Mouse (Mus musculus) CH12.LX (cell line): Measurements from ENCODE around the gene 4931406P16Rik. TPM values are rescaled to one million over a fixed set of nuclear protein-coding genes. Genes with fewer than 3 reads are reported as not detected.

ENCODE experiments used
- DNase-seq: peaks from one replicate; pipeline ENCODE4 v3.0.0-alpha.2; 2013; ENCODE audit errors: extremely low read depth
- H3K27ac ChIP-seq: 2 replicates; pipeline ENCODE4 v1.5.1; 2012; ENCODE audit warnings: low read depth, mild to moderate bottlenecking, control low read depth, moderate library complexity; ENCODE audit not compliant: insufficient read depth
- H3K27me3 ChIP-seq: replicated peaks from 2 replicates; pipeline ENCODE3; 2012; ENCODE audit warnings: inconsistent platforms
- H3K36me3 ChIP-seq, 2 experiments: replicated peaks in 1 of 2; 2 replicates each; pipeline versions ENCODE3 to v1.6.1; 2012; ENCODE audit warnings: inconsistent platforms in 1 of 2, low read length in 1 of 2, mild to moderate bottlenecking in 1 of 2, mixed read lengths in 1 of 2, moderate library complexity in 1 of 2; ENCODE audit not compliant: control insufficient read depth in 1 of 2, insufficient read depth in 1 of 2
- H3K4me1 ChIP-seq, 2 experiments: 2 replicates each; pipeline ENCODE4 v1.6.1; 2012; ENCODE audit warnings: inconsistent platforms in 1 of 2, moderate library complexity in 1 of 2; ENCODE audit not compliant: insufficient read depth in 2 of 2, control insufficient read depth in 1 of 2
- H3K4me2 ChIP-seq: 2 replicates; pipeline ENCODE4 v1.6.1; 2012; ENCODE audit warnings: low read depth, mild to moderate bottlenecking, control low read depth; ENCODE audit not compliant: poor library complexity, insufficient read depth, severe bottlenecking
- H3K4me3 ChIP-seq, 3 experiments: fragments of 150-350 bp in 1 of 3; sonication (generic) in 1 of 3; replicated peaks in 1 of 3; 2 replicates each; pipeline versions ENCODE3 to v1.5.1; 2011 to 2012; ENCODE audit warnings: low read depth in 2 of 3, low read length in 2 of 3, mild to moderate bottlenecking in 2 of 3, moderate library complexity in 2 of 3, control low read depth in 1 of 3, improper control_type of control experiment in 1 of 3, inconsistent platforms in 1 of 3, mixed read lengths in 1 of 3; ENCODE audit not compliant: poor library complexity in 1 of 3
- H3K79me2 ChIP-seq: replicated peaks from 2 replicates; pipeline ENCODE4 v1.6.1; 2012; ENCODE audit warnings: mild to moderate bottlenecking, moderate library complexity; ENCODE audit not compliant: control insufficient read depth, poor library complexity, insufficient read depth, severe bottlenecking; ENCODE audit errors: extremely low read depth
- H3K9ac ChIP-seq: 2 replicates; pipeline ENCODE4 v1.6.1; 2012; ENCODE audit warnings: low read depth, mild to moderate bottlenecking, control low read depth, moderate library complexity; ENCODE audit not compliant: insufficient read depth
- H3K9me3 ChIP-seq: replicated peaks from 2 replicates; pipeline ENCODE3; 2012; ENCODE audit warnings: low read length, inconsistent platforms, mixed read lengths
- BHLHE40 ChIP-seq: IDR thresholded peaks from 2 replicates; pipeline ENCODE4 v1.6.1; 2011; ENCODE audit warnings: mild to moderate bottlenecking, low read depth, low read length, improper control_type of control experiment
- CHD1 ChIP-seq: IDR thresholded peaks from 2 replicates; pipeline ENCODE4 v1.6.1; 2012; ENCODE audit warnings: low read depth, low read length, improper control_type of control experiment, inconsistent platforms
- CHD2 ChIP-seq: IDR thresholded peaks from 2 replicates; pipeline ENCODE4 v1.6.1; 2011; ENCODE audit warnings: low read length, improper control_type of control experiment
- E2F4 ChIP-seq: IDR thresholded peaks from 2 replicates; pipeline ENCODE4 v1.6.1; 2011; ENCODE audit warnings: low read depth, low read length, improper control_type of control experiment; ENCODE audit not compliant: insufficient replicate concordance
- ELF1 ChIP-seq: IDR thresholded peaks from 2 replicates; pipeline ENCODE4 v1.6.1; 2014; ENCODE audit warnings: low read depth, mild to moderate bottlenecking, inconsistent platforms, low read length, improper control_type of control experiment
- EP300 ChIP-seq: IDR thresholded peaks from 2 replicates; pipeline ENCODE4 v1.6.1; 2011; ENCODE audit warnings: low read length, improper control_type of control experiment
- GABPA ChIP-seq: IDR thresholded peaks from 2 replicates; pipeline ENCODE4 v1.6.1; 2012; ENCODE audit warnings: low read depth, low read length, improper control_type of control experiment, inconsistent platforms; ENCODE audit not compliant: insufficient replicate concordance
- HCFC1 ChIP-seq: IDR thresholded peaks from 2 replicates; pipeline ENCODE4 v1.6.1; 2012; ENCODE audit warnings: low read depth, mild to moderate bottlenecking, inconsistent platforms, low read length, improper control_type of control experiment
- JUN ChIP-seq: IDR thresholded peaks from 2 replicates; pipeline ENCODE4 v1.6.1; 2011; ENCODE audit warnings: low read depth, mild to moderate bottlenecking, low read length, improper control_type of control experiment, moderate library complexity; ENCODE audit not compliant: insufficient read depth
- KAT2A ChIP-seq: IDR thresholded peaks from 2 replicates; pipeline ENCODE4 v1.6.1; 2012; ENCODE audit warnings: low read length, improper control_type of control experiment, inconsistent platforms; ENCODE audit not compliant: insufficient replicate concordance
- MAFK ChIP-seq: IDR thresholded peaks from 2 replicates; pipeline ENCODE4 v1.6.1; 2011; ENCODE audit warnings: low read length, improper control_type of control experiment; ENCODE audit not compliant: insufficient replicate concordance
- MAX ChIP-seq: IDR thresholded peaks from 2 replicates; pipeline ENCODE4 v1.6.1; 2011; ENCODE audit warnings: low read length, improper control_type of control experiment
- MAZ ChIP-seq: IDR thresholded peaks from 2 replicates; pipeline ENCODE4 v1.6.1; 2012; ENCODE audit warnings: low read depth, mild to moderate bottlenecking, inconsistent platforms, low read length, improper control_type of control experiment, moderate library complexity
- MYC ChIP-seq: IDR thresholded peaks from 2 replicates; pipeline ENCODE4 v1.6.1; 2011; ENCODE audit warnings: low read depth, mild to moderate bottlenecking, improper control_type of control experiment, low read length
- NELFE ChIP-seq: IDR thresholded peaks from 2 replicates; pipeline ENCODE4 v1.6.1; 2011; ENCODE audit warnings: low read depth, low read length, improper control_type of control experiment
- NRF1 ChIP-seq: IDR thresholded peaks from 2 replicates; pipeline ENCODE4 v1.6.1; 2014; ENCODE audit warnings: low read depth, mild to moderate bottlenecking, inconsistent platforms, low read length, improper control_type of control experiment, moderate library complexity
- PAX5 ChIP-seq: IDR thresholded peaks from 2 replicates; pipeline ENCODE4 v1.6.1; 2012; ENCODE audit warnings: low read length, inconsistent platforms, mixed read lengths
- POLR2A ChIP-seq: IDR thresholded peaks from 2 replicates; pipeline ENCODE4 v1.6.1; 2011; ENCODE audit warnings: low read depth, mild to moderate bottlenecking, improper control_type of control experiment, low read length
- POLR2AphosphoS2 ChIP-seq: IDR thresholded peaks from 2 replicates; pipeline ENCODE4 v1.6.1; 2011; ENCODE audit warnings: low read depth, low read length, improper control_type of control experiment
- RCOR1 ChIP-seq: conservative IDR thresholded peaks from 2 replicates; pipeline ENCODE4 v1.6.1; 2012; ENCODE audit warnings: low read depth, mild to moderate bottlenecking, inconsistent platforms, low read length, improper control_type of control experiment
- SIN3A ChIP-seq: IDR thresholded peaks from 2 replicates; pipeline ENCODE4 v1.6.1; 2012; ENCODE audit warnings: low read length, improper control_type of control experiment, inconsistent platforms
- TBP ChIP-seq: conservative IDR thresholded peaks from 2 replicates; pipeline ENCODE4 v1.6.1; 2011; ENCODE audit warnings: low read depth, low read length, improper control_type of control experiment
- ZC3H11A ChIP-seq: IDR thresholded peaks from 2 replicates; pipeline ENCODE4 v1.6.1; 2012; ENCODE audit warnings: low read depth, mild to moderate bottlenecking, inconsistent platforms, low read length, improper control_type of control experiment
- ZNF384 ChIP-seq: IDR thresholded peaks from 2 replicates; pipeline ENCODE4 v1.6.1; 2012; ENCODE audit warnings: low read depth, low read length, improper control_type of control experiment, inconsistent platforms
- dilution Hi-C: fragments of 300-500 bp; cut with MboI; formaldehyde crosslinking; loops from 2 replicates; pipeline ENCODE4 v1.14.3; 2020; ENCODE audit warnings: low sequenced_read_pairs; ENCODE audit not compliant: extremely low pct_unique_long_range_greater_than_20kb, extremely low pct_ligation_motif_present
- in situ Hi-C: fragments of 300-500 bp; cut with MboI; formaldehyde crosslinking; loops from 3 replicates; pipeline ENCODE4 v1.14.3; 2019; ENCODE audit warnings: low sequenced_read_pairs, low pct_ligation_motif_present, low pct_unique_long_range_greater_than_20kb, mixed read lengths
- polyA plus RNA-seq: library from polyadenylated mRNA; unstranded; fragments of >175 nt; gene quantifications from 2 replicates; pipeline ENCODE4 v1.2.1, GENCODE M21; 2012; ENCODE audit warnings: low read depth; ENCODE audit not compliant: insufficient read length
- total RNA-seq, 2 experiments: library from RNA; depleted of rRNA; stranded (reverse); fragments of 300-350 nt in 1 of 2; fragments of >200 nt in 1 of 2; gene quantifications; 2 replicates each; pipeline ENCODE4 v1.2.3; 2012 to 2014

Gene 4931406P16Rik
- total and polyA plus RNA-seq, 3 experiments, result 10.0 to 15.6 (median 11.7) TPM

DNA sequence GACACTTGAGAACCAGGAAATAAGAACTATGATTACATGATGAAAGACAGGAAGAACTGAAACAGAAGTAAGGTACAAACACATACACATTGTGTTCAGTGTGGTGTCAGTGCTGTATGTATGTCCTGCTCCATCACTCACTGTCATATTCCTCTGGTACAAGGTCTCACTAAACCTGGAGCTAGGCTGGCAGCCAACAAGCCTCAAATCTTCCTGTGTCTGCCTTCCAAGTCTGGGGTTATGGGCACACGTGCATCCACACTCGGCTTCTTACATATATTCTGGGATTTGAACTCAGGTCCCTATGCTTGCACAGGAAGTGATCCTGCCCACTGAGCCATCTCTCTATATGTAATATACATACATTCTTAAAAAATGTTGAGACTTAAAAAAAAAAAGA is 20.7 kb downstream of the 4931406P16Rik start:
- TF ChIP-seq MAX (no peak), ZNF384 (no peak), POLR2A (no peak), POLR2AphosphoS2 (no peak), PAX5 (no peak), TBP (no peak), RCOR1 (no peak), KAT2A (no peak), CHD2 (no peak), NELFE (no peak), EP300 (no peak), JUN (no peak), E2F4 (no peak), SIN3A (no peak), ZC3H11A (no peak), HCFC1 (no peak), MAZ (no peak)
- no peak overlapping the region for H3K9ac ChIP-seq
- H3K79me2 ChIP-seq, result no peaks in the 10 kb centered on the region; the same call in 1 of the 2 replicates
- peaks cover 2 to 13% of the 10 kb centered on the region in 2 experiments; a peak in 2 of 4 replicates for H3K4me1 ChIP-seq
- H3K4me2 ChIP-seq, result no peak overlapping the region
- dilution Hi-C loops (no loop called here), in situ Hi-C loops (no loop called here)
- H3K4me3 ChIP-seq, result no peak overlapping the region
- H3K27me3 ChIP-seq, result no peaks in the 10 kb centered on the region
- H3K36me3 ChIP-seq, result peaks cover 0 to 12% of the 10 kb centered on the region in 2 experiments
- DNase-seq, result no peak
- no peak overlapping the region for H3K27ac ChIP-seq
- no peaks in the 10 kb centered on the region for H3K9me3 ChIP-seq

DNA sequence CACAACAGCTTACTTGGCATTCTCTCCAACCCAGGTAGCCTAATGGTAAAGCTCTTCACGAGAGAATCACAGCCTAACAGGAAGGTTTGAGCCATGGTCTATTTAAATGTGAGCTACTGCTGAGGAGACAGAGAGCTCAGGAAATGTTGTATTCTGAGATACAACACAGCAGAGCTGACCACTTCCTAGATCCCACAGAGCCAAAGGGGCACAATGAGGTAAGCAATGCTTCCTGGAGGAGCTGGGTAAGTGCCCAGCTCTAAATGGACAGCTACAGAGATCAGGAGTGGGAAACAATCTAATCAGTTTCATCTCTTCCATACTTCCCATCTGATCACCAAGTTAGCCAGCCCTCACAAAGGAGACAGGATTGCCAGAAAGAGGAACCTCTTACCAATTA is 22.1 kb downstream of the 4931406P16Rik start:
- Histone ChIP-seq H3K9ac (no peak overlapping the region), H3K4me1 (peaks cover 2 to 13% of the 10 kb centered on the region in 2 experiments; a peak in 2 of 4 replicates), H3K27me3 (no peaks in the 10 kb centered on the region), H3K9me3 (no peaks in the 10 kb centered on the region), H3K4me3 (no peak overlapping the region), H3K4me2 (no peak overlapping the region), H3K36me3 (peaks cover 0 to 13% of the 10 kb centered on the region in 2 experiments), H3K27ac (no peak overlapping the region), H3K79me2 (no peaks in the 10 kb centered on the region; the same call in 1 of the 2 replicates)
- dilution Hi-C loops (no loop called here), in situ Hi-C loops (no loop called here)
- TF ChIP-seq ZNF384 (no peak), MAFK (no peak), NELFE (no peak), ELF1 (no peak), CHD1 (no peak), POLR2A (no peak), BHLHE40 (no peak), MYC (no peak), NRF1 (no peak), HCFC1 (no peak), GABPA (no peak), MAX (no peak)
- no peak for DNase-seq
